Mouse (Mus musculus) left cerebral cortex, adult 6 months (tissue): ENCODE data around the gene Cblb. TPM values are rescaled to one million over a fixed set of nuclear protein-coding genes. Genes with fewer than 3 reads are reported as not detected.

Experiments
- long read RNA-seq, 2 experiments: library from polyadenylated mRNA; unstranded; transcript quantifications; one replicate each; pipeline ENCODE4 v2.0.0; 2019 to 2020
- polyA plus RNA-seq: library from polyadenylated mRNA; unstranded; fragments of <200 nt; fragmentation: Nextera tagmentation; gene quantifications from 2 replicates; pipeline ENCODE4 v1.2.3, GENCODE M21; 2021

Cblb gene
- polyA plus RNA-seq, result 2.5 and 6.3 TPM in 2 replicates
- long read RNA-seq, experiment 1, full-length matches to known transcripts, result 4 of 12 reads
- long read RNA-seq, experiment 1, partial matches to known transcripts, result 2 of 12 reads
- long read RNA-seq, experiment 1, other reads (novel, unspliced or antisense), result 6 of 12 reads
- long read RNA-seq, experiment 2, partial matches to known transcripts, result 1 of 5 reads
- long read RNA-seq, experiment 2, other reads (novel, unspliced or antisense), result 4 of 5 reads

GRCm38 (mm10) chr16:52031091-52031689, at the start of gene Cblb:
Cblb (plus strand) TSS chr16:52031225.

